Mouse (Mus musculus): ENCODE data around the gene Zranb3.

DNA sequence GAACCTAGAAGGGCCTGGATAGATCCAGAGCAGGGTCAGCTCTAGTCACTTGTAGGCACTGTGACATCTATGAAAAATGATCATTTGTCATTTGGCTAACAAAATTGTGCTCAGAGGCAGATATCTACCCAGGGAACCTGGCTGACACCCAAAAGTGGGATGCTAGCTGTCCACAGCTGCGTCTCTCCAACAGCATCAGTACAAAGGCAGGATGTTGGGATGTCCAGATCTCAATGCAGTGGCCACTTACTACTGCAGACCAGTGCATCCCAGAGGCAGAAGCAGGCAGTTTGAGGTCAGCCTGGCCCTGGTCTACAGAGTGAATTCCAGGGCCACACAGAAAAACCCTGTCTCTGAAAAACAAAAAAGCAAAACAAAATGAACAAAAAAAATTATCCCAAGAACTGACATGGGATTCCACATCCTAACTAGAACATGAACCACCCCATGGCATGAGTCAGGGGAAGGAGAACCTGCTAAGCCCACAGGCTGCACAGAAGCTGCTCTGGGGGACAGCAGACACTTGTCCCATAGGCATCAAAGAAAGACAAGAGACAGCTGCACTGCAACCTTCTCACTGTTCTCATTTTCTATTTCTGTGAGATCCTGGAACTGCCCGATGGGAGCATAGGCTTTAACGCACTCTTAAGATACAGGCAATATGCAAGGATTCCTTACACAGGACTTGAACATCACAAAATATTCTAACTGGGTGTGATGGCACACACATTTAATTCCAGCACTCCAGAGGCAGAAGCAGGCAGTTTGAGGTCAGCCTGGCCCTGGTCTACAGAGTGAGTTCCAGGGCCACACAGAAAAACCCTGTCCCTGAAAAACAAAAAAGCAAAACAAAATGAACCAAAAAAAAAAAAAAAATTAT, 156.9 kb downstream of the Zranb3 start:
- TF ChIP-seq CTCF (IDR thresholded peaks at IDR 0.05; ENCODE audit: insufficient read depth, low read length) = no peak
- no peak for TF ChIP-seq POLR2A (IDR thresholded peaks at IDR 0.05; ENCODE audit: borderline replicate concordance, extremely low read depth, low read depth, low read length)
